Mouse (Mus musculus): ENCODE results near the gene Olfr1354. TPM values are rescaled to one million over a fixed set of nuclear protein-coding genes. Genes with fewer than 3 reads are reported as not detected.

The Olfr1354 gene
- not detected for polyA plus RNA-seq (2017; shearing (Covaris generic))

DNA sequence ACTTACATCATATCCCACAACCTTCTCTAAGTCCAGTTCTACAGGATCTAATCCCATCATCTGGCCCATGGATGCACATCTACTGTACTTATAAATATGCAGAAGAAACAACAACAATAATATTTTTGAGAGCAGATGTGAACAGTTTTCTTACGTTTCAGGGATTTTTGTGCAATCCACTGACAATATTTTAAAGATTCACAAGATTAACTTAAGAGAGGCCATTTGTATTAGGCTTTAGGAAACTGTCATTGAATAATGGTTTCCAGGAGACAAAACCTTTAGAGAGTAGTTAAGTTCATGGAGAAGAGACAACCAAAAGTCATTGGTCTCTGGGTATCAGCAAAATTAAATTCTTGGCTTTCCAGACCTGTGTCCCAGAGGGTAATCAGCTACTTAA is at the start of gene Olfr1354:
Gene Olfr1354, plus strand, starts transcription at position 301 of the 400 bp plus-strand sequence.

GRCm38 (mm10) chr10:78875240-78875639 is 37.7 kb upstream of the Olfr1354 start, which contains the start of gene Olfr1355:
Olfr1355 (plus strand) TSS chr10:78875540.

DNA sequence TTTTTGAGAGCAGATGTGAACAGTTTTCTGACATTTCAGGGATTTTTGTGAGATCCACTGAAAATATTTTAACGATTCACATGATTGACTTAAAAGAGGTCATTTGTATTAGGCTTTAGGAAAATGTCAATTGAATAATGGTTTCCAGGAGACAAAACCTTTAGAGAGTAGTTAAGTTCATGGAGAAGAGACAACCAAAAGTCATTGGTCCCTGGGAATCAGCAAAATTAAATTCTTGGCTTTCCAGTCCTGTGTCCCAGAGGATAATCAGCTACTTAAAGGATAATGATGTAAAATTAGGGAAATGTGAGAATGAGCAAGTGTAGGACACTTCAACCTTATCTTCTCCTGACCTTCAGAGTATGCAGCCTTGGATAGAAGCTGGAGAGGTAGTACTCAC is 37.4 kb downstream of the Olfr1354 start, which contains the start of gene Olfr8:
Gene Olfr8, plus strand, starts transcription at position 301 of the 400 bp plus-strand sequence.

GRCm38 (mm10) chr10:78963009-78963408 is 50.0 kb downstream of the Olfr1354 start, which contains the start of gene Olfr1353:
Olfr1353 (plus strand) TSS chr10:78963309.

Other genes with a start within 250 kb of the Olfr1354 start
- not detected for gene Casp14, start 194.9 kb upstream of the Olfr1354 start, polyA plus RNA-seq (2017; shearing (Covaris generic))
- not detected for gene Ccdc105, start 160.1 kb upstream of the Olfr1354 start, polyA plus RNA-seq (2017; shearing (Covaris generic))
- under 1 TPM in 1 of 2 experiments, not detected in 1; 0.18 TPM for gene Slc1a6, start 132.7 kb upstream of the Olfr1354 start, polyA plus RNA-seq (2017; shearing (Covaris generic))
- not detected for gene Olfr1356, start 61.0 kb upstream of the Olfr1354 start, polyA plus RNA-seq (2017; shearing (Covaris generic))
- not detected for gene Olfr1355, start 37.6 kb upstream of the Olfr1354 start, polyA plus RNA-seq (2017; shearing (Covaris generic))
- gene Olfr8, start 37.5 kb downstream of the Olfr1354 start, polyA plus RNA-seq (2017; shearing (Covaris generic)), result not detected
- gene Olfr1353, start 50.1 kb downstream of the Olfr1354 start, polyA plus RNA-seq (2017; shearing (Covaris generic)), result not detected
- not detected for gene Olfr1352, start 67.9 kb downstream of the Olfr1354 start, polyA plus RNA-seq (2017; shearing (Covaris generic))
- gene Olfr1351, start 99.3 kb downstream of the Olfr1354 start, polyA plus RNA-seq (2017; shearing (Covaris generic)), result under 1 TPM; 0.06 to 0.32 TPM
- under 1 TPM in 1 of 2 experiments, not detected in 1; 0.38 TPM for gene Olfr57, start 115.6 kb downstream of the Olfr1354 start, polyA plus RNA-seq (2017; shearing (Covaris generic))
- gene 2610008E11Rik, start 184.4 kb downstream of the Olfr1354 start, polyA plus RNA-seq (2017; shearing (Covaris generic)), result 10 to 100 TPM; 19.3 to 19.9 TPM
- not detected for gene Vmn2r80, start 235.6 kb downstream of the Olfr1354 start, polyA plus RNA-seq (2017; shearing (Covaris generic))